Mouse (Mus musculus) v-Abl transformed pro-B cells (cell line): ENCODE data around the gene Ankrd1.

Experiments
- in situ Hi-C, 2 experiments: fragments of 400-800 bp; cut with MboI; formaldehyde crosslinking; loops; one replicate each; pipeline ENCODE4 v1.15.1; 2025; ENCODE audit not compliant: unreplicated experiment in 2 of 2

The Ankrd1 gene

GRCm38 (mm10) chr19:36119783-36120471, at the start of gene Ankrd1:
Gene Ankrd1 (minus strand): TSS chr19:36120099.
- in situ Hi-C loops: no loop called here

DNA sequence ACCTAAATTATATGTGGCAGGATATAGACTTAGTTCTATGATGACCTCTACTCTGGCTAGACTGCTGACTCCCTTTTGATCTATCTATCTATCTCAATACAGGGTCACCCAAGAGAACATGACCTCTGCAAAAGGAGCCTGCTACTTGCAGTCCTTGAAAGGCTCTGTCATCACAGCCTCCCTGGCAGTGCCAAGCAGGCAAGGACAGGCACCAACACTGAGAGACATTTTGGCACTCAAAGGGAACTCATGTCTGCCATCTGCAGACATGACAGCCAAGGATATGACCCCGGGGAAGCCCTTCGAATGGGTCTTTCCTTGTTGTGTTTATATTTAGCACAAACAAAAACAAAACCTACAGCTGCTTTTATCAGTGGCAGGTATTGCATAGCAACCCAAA, 49.2 kb upstream of the Ankrd1 start:
- in situ Hi-C loops: loop anchor here in 1 of 2 experiments (5.0 kb wide), 1 partner anchor 57 kb away; no protein-coding TSS in a partner anchor

GRCm38 (mm10) chr19:36168121-36168520, 48.2 kb upstream of the Ankrd1 start:
- in situ Hi-C loops: loop anchor here in 1 of 2 experiments (5.0 kb wide), 1 partner anchor 56 kb away; no protein-coding TSS in a partner anchor

DNA sequence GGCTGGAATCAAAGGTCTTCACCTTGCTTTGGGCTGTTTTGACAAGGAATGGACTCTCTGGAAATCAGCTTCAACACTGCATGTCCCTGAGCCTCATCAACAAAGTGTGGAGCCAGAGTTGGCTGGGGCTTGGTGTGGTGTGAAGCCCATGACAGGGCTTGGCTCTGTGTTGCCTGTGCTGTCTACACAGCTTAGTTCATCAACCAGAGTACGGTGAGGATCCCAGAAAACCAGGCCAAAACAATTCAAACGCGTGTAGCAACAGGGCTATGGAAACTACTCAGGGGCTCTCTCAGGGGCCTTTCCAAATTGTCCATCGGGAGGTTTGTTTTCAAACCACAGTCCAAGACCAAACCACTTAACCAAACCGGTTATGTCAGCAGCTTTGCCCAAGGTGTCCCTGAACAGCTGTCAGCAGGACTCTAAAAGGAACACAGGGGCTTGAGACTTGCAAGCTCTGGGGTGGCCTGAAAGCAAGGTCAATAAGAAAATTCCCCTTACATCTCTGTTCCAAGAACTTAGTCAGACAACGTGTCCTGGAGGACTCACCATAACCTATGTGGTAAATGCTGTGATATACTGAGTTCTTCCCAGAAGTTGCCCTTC, 47.5 kb upstream of the Ankrd1 start:
- in situ Hi-C loops: loop anchor here in 1 of 2 experiments (5.0 kb wide), 1 partner anchor 55 kb away; no protein-coding TSS in a partner anchor

- in situ Hi-C loops: loop anchor here in 1 of 2 experiments (5.0 kb wide), 1 partner anchor 54 kb away; no protein-coding TSS in a partner anchor
Measured at GRCm38 (mm10) chr19:36166401-36167160, 46.7 kb upstream of the Ankrd1 start.

DNA sequence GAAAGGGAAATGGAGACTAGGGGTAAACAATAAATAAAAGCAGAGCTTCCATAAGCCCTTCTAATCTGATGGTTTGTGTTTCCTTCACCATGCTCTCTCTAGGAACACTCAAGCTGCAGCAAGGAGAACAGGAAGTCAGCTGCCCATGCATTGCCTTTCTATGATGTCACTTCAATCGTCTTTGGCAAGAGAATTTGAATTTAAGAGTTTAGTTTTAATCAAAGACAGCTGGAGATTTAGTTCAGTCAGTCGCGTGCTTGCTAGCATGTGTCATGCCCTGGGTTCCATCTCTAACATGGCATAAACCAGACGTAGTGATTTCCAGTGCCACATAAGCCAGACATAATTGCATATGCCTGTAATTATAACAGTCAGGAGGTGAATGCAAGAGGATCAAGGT, 45.5 kb upstream of the Ankrd1 start:
- in situ Hi-C loops: loop anchor here in 1 of 2 experiments (5.0 kb wide), 1 partner anchor 53 kb away; no protein-coding TSS in a partner anchor

DNA sequence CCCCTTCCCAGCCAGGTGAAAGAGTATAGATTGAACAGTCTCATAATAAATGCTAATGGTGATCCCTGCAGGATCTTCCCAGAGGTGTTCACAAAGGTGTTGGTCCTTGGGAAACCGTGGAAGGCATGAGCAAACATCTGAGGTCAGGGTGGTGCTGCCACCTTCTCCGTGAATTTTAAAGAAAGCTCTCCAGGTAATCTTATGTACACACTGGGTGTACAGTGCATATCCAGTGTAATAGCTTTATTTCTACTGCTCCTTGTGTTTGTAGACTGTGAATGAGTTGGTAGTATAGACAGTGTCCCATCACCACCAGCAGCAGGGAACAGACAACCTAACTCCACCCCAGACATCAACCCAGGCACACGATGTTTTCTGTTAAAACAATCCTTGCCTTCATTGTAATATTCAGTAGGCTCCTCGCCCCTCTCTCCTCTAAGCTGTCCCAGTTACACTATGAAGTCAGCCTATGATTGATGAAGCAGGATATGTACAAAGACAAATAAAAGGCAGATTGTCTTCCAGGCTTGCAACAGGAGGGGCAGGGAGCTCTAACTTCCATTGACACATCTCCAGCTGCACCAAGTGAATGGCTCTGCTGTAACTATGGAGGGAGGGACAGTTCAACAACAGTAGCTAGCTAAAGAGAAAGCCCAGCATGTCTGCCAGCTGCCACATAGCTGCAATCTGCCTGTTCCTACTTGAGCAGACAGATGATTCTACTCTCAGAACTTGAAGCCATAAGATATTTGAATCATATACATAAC, 30.5 kb upstream of the Ankrd1 start:
- in situ Hi-C loops: no loop called here

DNA sequence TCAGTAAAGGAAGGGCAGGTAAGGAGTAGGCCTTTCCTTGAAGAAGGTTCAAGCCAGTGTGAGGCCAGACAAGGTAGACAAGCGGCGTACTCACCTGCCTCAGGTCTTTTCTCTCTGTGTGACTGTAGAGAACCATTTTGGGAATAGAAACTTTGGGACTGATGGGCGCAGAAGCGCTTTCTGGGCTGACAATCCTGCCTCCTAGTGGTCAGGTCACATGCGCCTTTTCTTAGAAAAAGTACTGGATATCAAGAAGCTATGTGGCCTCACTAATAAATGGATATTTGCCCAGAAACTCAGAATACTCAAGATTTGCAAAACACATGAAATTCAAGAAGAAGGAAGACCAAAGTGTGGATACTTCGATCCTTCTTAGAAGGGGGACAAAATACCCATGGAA, 28.7 kb upstream of the Ankrd1 start:
- in situ Hi-C loops: no loop called here

DNA sequence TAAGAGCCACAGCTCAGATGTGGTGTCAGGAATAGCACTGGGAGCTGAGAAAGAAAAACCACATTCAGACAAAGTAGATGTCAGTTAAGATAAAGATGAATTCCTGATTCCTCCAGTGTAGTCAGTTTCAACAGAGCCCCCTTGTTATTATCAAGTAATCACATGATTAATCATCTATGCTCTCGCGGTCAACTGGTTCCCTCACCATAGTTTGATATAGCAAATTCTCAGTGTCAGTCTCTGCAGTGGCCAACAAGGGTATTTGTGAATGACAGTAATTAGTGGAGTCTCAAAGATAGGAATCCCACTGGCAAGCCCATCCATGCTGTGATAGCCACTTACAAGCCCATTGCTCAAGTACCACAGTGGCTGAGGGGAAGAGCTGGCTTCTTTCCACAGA, 23.7 kb upstream of the Ankrd1 start:
- in situ Hi-C loops: no loop called here

GRCm38 (mm10) chr19:36133731-36134130, 13.8 kb upstream of the Ankrd1 start:
- in situ Hi-C loops: no loop called here

GRCm38 (mm10) chr19:36133064-36133463, 13.2 kb upstream of the Ankrd1 start:
- in situ Hi-C loops: no loop called here

DNA sequence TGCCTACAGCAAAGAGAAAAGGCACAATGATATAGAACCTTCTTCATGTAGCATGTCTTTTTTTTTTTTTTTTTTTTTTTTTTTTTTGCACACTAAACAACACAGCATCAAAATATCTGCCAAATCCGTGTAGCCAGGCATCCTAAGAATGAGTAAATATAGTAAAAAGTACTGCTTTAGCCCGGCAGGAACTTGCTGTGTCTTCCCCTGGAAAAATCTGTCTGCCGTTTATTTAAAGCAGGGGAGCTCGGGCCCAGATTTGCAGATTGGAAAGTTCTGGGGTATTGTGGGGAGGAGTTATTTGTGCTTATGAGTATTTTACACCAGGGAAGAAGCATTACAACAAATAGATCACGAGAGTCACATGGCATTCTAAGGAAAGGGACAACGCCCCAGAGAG, 12.1 kb upstream of the Ankrd1 start:
- in situ Hi-C loops: no loop called here

- in situ Hi-C loops: no loop called here
Measured at GRCm38 (mm10) chr19:36130181-36130580, 10.3 kb upstream of the Ankrd1 start.

DNA sequence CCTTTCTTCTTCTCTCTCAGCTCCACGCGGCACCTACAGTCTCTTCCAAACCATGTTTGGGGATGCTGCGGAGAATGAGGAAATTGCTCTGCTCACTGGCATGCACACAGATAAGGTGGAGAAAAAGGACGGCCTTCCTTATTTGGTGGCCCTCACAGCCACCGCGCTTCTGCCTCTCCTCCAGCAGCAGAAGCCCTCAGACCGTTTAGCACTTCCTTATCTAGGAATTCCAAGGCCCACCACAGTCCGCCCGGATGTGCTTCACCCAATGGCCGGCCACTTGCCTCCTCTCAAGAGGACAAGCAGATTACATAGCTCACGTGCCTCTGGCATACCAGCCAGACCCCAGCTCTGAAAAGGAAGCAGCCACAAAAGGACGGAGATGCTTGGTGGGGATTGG, 9.7 kb upstream of the Ankrd1 start:
- in situ Hi-C loops: no loop called here

DNA sequence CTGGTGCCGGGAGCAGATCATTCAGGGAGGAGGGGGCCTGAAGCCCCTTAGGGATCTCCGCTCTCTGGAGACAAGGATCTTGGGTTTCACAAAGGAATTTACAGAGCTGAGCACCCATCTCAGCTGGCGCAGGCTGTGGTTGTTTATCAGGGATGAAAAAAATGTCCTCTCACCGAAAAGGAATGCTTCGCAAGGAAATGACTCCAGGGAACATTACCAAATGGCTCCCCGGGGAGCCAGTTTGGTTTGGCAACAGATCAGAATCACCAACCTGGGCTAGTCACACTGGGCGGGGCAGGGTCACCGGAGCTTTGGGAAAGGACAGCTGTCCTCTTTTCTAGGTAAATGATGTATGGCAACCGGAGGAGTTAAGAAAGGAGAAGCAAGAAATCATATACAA, 9.3 kb upstream of the Ankrd1 start:
- in situ Hi-C loops: no loop called here

DNA sequence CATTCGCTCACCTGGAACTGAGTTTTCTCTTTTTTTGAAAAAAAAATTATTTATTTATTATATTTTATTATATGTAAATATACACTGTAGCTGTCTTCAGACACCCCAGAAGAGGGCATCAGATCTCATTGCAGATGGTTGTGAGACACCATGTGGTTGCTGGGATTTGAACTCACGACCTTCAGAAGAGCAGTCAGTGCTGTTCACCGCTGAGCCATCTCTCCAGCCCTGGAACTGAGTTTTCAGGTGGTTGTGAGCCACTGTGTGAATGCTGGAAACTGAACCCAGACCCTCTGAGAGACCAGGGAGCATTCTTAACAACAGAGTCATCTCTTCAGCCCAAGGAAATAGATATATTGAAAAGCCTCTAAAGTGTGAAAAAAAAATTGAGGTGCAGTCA, 8.5 kb upstream of the Ankrd1 start:
- in situ Hi-C loops: no loop called here

- in situ Hi-C loops: no loop called here
Measured at GRCm38 (mm10) chr19:36124203-36124602, 4.3 kb upstream of the Ankrd1 start.

GRCm38 (mm10) chr19:36119219-36119618, 680 bp downstream of the Ankrd1 start:
- in situ Hi-C loops: no loop called here

- in situ Hi-C loops: no loop called here
Measured at GRCm38 (mm10) chr19:36116185-36116584, 3.7 kb downstream of the Ankrd1 start.

GRCm38 (mm10) chr19:36112007-36112406, 7.9 kb downstream of the Ankrd1 start:
- in situ Hi-C loops: loop anchor here in 1 of 2 experiments (5.0 kb wide), 1 partner anchor 55 kb away; no protein-coding TSS in a partner anchor
